Mouse (Mus musculus): ENCODE measurements around the gene Cmss1.

- TF ChIP-seq CTCF (IDR thresholded peaks at IDR 0.05; ENCODE audit: low read depth) (no peak), EP300 (IDR thresholded peaks at IDR 0.05; ENCODE audit: low read depth) (no peak)
Measured at GRCm38 (mm10) chr16:57384274-57384673, 222.4 kb downstream of the Cmss1 start.
